Mouse (Mus musculus): Measurements from ENCODE around the gene Krtap6-2.

Krtap6-2 gene

GRCm38 (mm10) chr16:89420011-89420410 lies at the start of gene Krtap6-2:
Krtap6-2 (minus strand) TSS chr16:89420111.
- DNase-seq (ENCODE audit: low read depth) = no peak

- DNase-seq (ENCODE audit: low read depth) = no peak
Measured at GRCm38 (mm10) chr16:89461189-89461588, 41.3 kb upstream of the Krtap6-2 start.

GRCm38 (mm10) chr16:89429586-89429985 lies 9.7 kb upstream of the Krtap6-2 start:
- DNase-seq (ENCODE audit: low read depth) = no peak

- no peak for DNase-seq (ENCODE audit: low read depth)
Measured at GRCm38 (mm10) chr16:89425310-89425709, 5.4 kb upstream of the Krtap6-2 start.

GRCm38 (mm10) chr16:89416311-89416710 lies 3.6 kb downstream of the Krtap6-2 start:
- DNase-seq (ENCODE audit: low read depth) = no peak

GRCm38 (mm10) chr16:89410345-89411068 lies 9.4 kb downstream of the Krtap6-2 start:
- DNase-seq (ENCODE audit: low read depth) = no peak

- no peak for DNase-seq (ENCODE audit: low read depth)
Measured at GRCm38 (mm10) chr16:89403768-89404167, 16.1 kb downstream of the Krtap6-2 start, which contains the start of gene Krtap21-1. Krtap21-1 (minus strand) TSS chr16:89403868.

GRCm38 (mm10) chr16:89372734-89373461 lies 47.0 kb downstream of the Krtap6-2 start:
- DNase-seq (ENCODE audit: low read depth) = no peak
